Mouse (Mus musculus): ENCODE data around the gene Dnttip1. TPM values are rescaled to one million over a fixed set of nuclear protein-coding genes. Genes with fewer than 3 reads are reported as not detected.

The Dnttip1 gene
- total and polyA plus RNA-seq, 2 experiments from 2014 or later = 24.7 to 54.2 TPM

GRCm38 (mm10) chr2:164733259-164733658 lies 12.5 kb upstream of the Dnttip1 start:
- H3K27me3 ChIP-seq (ENCODE audit: insufficient read depth, low read length) = no peaks in the 10 kb centered on the region
- no peaks in the 10 kb centered on the region for H3K4me1 ChIP-seq (ENCODE audit: insufficient read depth, low read length)
- no peak overlapping the region for H3K4me2 ChIP-seq (ENCODE audit: low read depth, low read length, poor library complexity, severe bottlenecking)
- no peaks in the 10 kb centered on the region for H3K36me3 ChIP-seq (ENCODE audit: insufficient read depth, low read length)
- 84% methylated on average over 2 of the region's 2 CpGs for WGBS
- no peaks in the 10 kb centered on the region for H3K9me3 ChIP-seq (ENCODE audit: low read length)
- ATAC-seq (ENCODE audit: low FRiP score) = no peak
- H3K4me3 ChIP-seq (ENCODE audit: low read depth, low read length) = no peak overlapping the region
- no peak for TF ChIP-seq CTCF (IDR thresholded peaks at IDR 0.05)
- DNase-seq (ENCODE audit: low spot score) = no peak
- H3K9ac ChIP-seq (replicated peaks; ENCODE audit: low read length, poor library complexity, severe bottlenecking) = no peak overlapping the region
- H3K27ac ChIP-seq (ENCODE audit: low read depth, low read length) = no peak overlapping the region

GRCm38 (mm10) chr2:164734839-164735238 lies 10.9 kb upstream of the Dnttip1 start:
- Histone ChIP-seq H3K9me3 (ENCODE audit: low read length) (no peaks in the 10 kb centered on the region), H3K27me3 (ENCODE audit: insufficient read depth, low read length) (no peaks in the 10 kb centered on the region), H3K36me3 (ENCODE audit: insufficient read depth, low read length) (no peaks in the 10 kb centered on the region), H3K4me3 (ENCODE audit: low read depth, low read length) (no peak overlapping the region), H3K9ac (replicated peaks; ENCODE audit: low read length, poor library complexity, severe bottlenecking) (no peak overlapping the region), H3K4me2 (ENCODE audit: low read depth, low read length, poor library complexity, severe bottlenecking) (no peak overlapping the region), H3K27ac (ENCODE audit: low read depth, low read length) (no peak overlapping the region), H3K4me1 (ENCODE audit: insufficient read depth, low read length) (no peaks in the 10 kb centered on the region)
- DNase-seq (ENCODE audit: low spot score) = no peak
- no peak for ATAC-seq (ENCODE audit: low FRiP score)
- 86% methylated on average over 5 of the region's 5 CpGs for WGBS
- no peak for TF ChIP-seq CTCF (IDR thresholded peaks at IDR 0.05)

- no peak for TF ChIP-seq CTCF (IDR thresholded peaks at IDR 0.05)
- no peak overlapping the region for H3K9ac ChIP-seq (replicated peaks; ENCODE audit: low read length, poor library complexity, severe bottlenecking)
- no peak overlapping the region for H3K4me2 ChIP-seq (ENCODE audit: low read depth, low read length, poor library complexity, severe bottlenecking)
- DNase-seq (ENCODE audit: low spot score) (no peak), ATAC-seq (ENCODE audit: low FRiP score) (no peak)
- H3K36me3 ChIP-seq (ENCODE audit: insufficient read depth, low read length) = no peaks in the 10 kb centered on the region
- no peak overlapping the region for H3K4me3 ChIP-seq (ENCODE audit: low read depth, low read length)
- no peaks in the 10 kb centered on the region for H3K9me3 ChIP-seq (ENCODE audit: low read length)
- 89% methylated on average over 5 of the region's 5 CpGs for WGBS
- no peaks in the 10 kb centered on the region for H3K4me1 ChIP-seq (ENCODE audit: insufficient read depth, low read length)
- H3K27me3 ChIP-seq (ENCODE audit: insufficient read depth, low read length) = no peaks in the 10 kb centered on the region
- H3K27ac ChIP-seq (ENCODE audit: low read depth, low read length) = no peak overlapping the region
Observed at GRCm38 (mm10) chr2:164735446-164735845, 10.3 kb upstream of the Dnttip1 start.

- H3K4me3 ChIP-seq (ENCODE audit: low read depth, low read length) = no peak overlapping the region
- H3K9ac ChIP-seq (replicated peaks; ENCODE audit: low read length, poor library complexity, severe bottlenecking) = no peak overlapping the region
- no peak overlapping the region for H3K27ac ChIP-seq (ENCODE audit: low read depth, low read length)
- ATAC-seq (ENCODE audit: low FRiP score) (no peak), DNase-seq (ENCODE audit: low spot score) (no peak)
- H3K4me1 ChIP-seq (ENCODE audit: insufficient read depth, low read length) = no peaks in the 10 kb centered on the region
- H3K27me3 ChIP-seq (ENCODE audit: insufficient read depth, low read length) = no peaks in the 10 kb centered on the region
- no peak overlapping the region for H3K4me2 ChIP-seq (ENCODE audit: low read depth, low read length, poor library complexity, severe bottlenecking)
- TF ChIP-seq CTCF (IDR thresholded peaks at IDR 0.05) = no peak
- H3K9me3 ChIP-seq (ENCODE audit: low read length) = no peaks in the 10 kb centered on the region
- 71% methylated on average over 3 of the region's 3 CpGs for WGBS
- no peaks in the 10 kb centered on the region for H3K36me3 ChIP-seq (ENCODE audit: insufficient read depth, low read length)
Observed at GRCm38 (mm10) chr2:164737377-164738090, 8.2 kb upstream of the Dnttip1 start.

GRCm38 (mm10) chr2:164739876-164740275 lies 5.9 kb upstream of the Dnttip1 start:
- ATAC-seq (ENCODE audit: low FRiP score) = no peak
- no peak for DNase-seq (ENCODE audit: low spot score)
- Histone ChIP-seq H3K4me1 (ENCODE audit: insufficient read depth, low read length) (peaks cover 1% of the 10 kb centered on the region; the same call in 1 of the 2 replicates), H3K4me3 (ENCODE audit: low read depth, low read length) (no peak overlapping the region), H3K27ac (ENCODE audit: low read depth, low read length) (no peak overlapping the region), H3K4me2 (ENCODE audit: low read depth, low read length, poor library complexity, severe bottlenecking) (no peak overlapping the region), H3K9ac (replicated peaks; ENCODE audit: low read length, poor library complexity, severe bottlenecking) (no peak overlapping the region), H3K27me3 (ENCODE audit: insufficient read depth, low read length) (no peaks in the 10 kb centered on the region; the same call in 1 of the 2 replicates), H3K36me3 (ENCODE audit: insufficient read depth, low read length) (no peaks in the 10 kb centered on the region), H3K9me3 (ENCODE audit: low read length) (no peaks in the 10 kb centered on the region)
- WGBS = 63% methylated on average over 7 of the region's 7 CpGs
- TF ChIP-seq CTCF (IDR thresholded peaks at IDR 0.05) = no peak

GRCm38 (mm10) chr2:164744987-164745386 lies 796 bp upstream of the Dnttip1 start:
- H3K4me2 ChIP-seq (ENCODE audit: low read depth, low read length, poor library complexity, severe bottlenecking) = peak overlapping the region; percentile 79
- WGBS = 74% methylated on average over 13 of the region's 13 CpGs
- H3K27me3 ChIP-seq (ENCODE audit: insufficient read depth, low read length) = no peaks in the 10 kb centered on the region; the same call in 1 of the 2 replicates
- no peak overlapping the region for H3K9ac ChIP-seq (replicated peaks; ENCODE audit: low read length, poor library complexity, severe bottlenecking)
- ATAC-seq (ENCODE audit: low FRiP score) (no peak), DNase-seq (ENCODE audit: low spot score) (no peak)
- peaks cover 9% of the 10 kb centered on the region; the same call in 1 of the 2 replicates for H3K4me1 ChIP-seq (ENCODE audit: insufficient read depth, low read length)
- H3K4me3 ChIP-seq (ENCODE audit: low read depth, low read length) = peak overlapping the region; percentile 92
- no peaks in the 10 kb centered on the region for H3K9me3 ChIP-seq (ENCODE audit: low read length)
- H3K27ac ChIP-seq (ENCODE audit: low read depth, low read length) = no peak overlapping the region
- no peak for TF ChIP-seq CTCF (IDR thresholded peaks at IDR 0.05)
- H3K36me3 ChIP-seq (ENCODE audit: insufficient read depth, low read length) = peaks cover 4% of the 10 kb centered on the region; the same call in 1 of the 2 replicates
